Comparison of ENCODE assay signal across 8 mouse cellular contexts in the genomic region with DNA sequence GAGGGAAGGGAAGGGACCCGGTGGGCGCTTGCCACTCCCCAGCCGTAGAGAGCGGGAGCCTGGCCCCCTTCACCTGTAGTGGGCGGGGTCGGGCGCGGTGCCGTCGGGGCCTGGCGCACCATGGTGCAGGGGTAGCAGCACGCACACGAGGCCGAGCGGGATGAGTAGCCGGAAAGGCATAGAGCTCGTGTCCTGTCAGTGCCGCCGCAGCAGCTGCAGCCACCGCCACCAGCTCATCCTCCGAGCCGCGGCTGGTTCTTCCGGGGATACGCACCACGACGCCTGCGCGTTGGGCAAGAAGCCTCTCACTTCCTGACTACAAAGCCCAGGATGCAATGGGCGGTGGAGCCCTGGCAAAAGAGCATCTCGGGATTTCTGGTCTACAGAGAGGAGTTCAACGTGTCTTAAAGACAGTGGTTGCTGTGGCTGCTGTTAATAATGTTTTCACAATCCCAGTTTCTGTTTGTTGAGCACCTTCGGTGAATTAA. TPM values are rescaled to one million over a fixed set of nuclear protein-coding genes. Genes with fewer than 3 reads are reported as not detected.
DNase-seq lines count a peak whose midpoint lies in the region; ATAC-seq lines count a peak whose summit lies in the region.

Edem2 (minus strand) TSS at position 318 of the 488 bp plus-strand sequence.

- no peak within 1 kb of the TSS for H3K27ac ChIP-seq in hindbrain, embryonic 11.5 days (ENCODE audit: low read depth, low read length)

- under 1% methylated on average over 33 of the region's 33 CpGs for WGBS in hindbrain, embryonic 11.5 days

- no peaks in the 10 kb centered on the region for H3K36me3 ChIP-seq in hindbrain, embryonic 11.5 days (ENCODE audit: control insufficient read depth, insufficient read depth, low read length)

- peak; percentile 87 for DNase-seq in Muller cell, postnatal 12 days (ENCODE audit: inconsistent ontology term)
- peak; percentile 91 for DNase-seq in cerebellum, adult 9-11 months
- peak; percentile 89 to 94 for DNase-seq in frontal cortex, adult 2 months (ENCODE audit: extremely low spot score in 1 of 2, low spot score in 1 of 2)
- DNase-seq in hindbrain, embryonic 11.5 days (ENCODE audit: low spot score), result peak; percentile 96
- peak; percentile 86 to 90 for DNase-seq in layer of hippocampus, postnatal 10 days (ENCODE audit: low spot score in 2 of 2)
- peak; percentile 96 for DNase-seq in lung, postnatal 10 days
- peak; percentile 87 for DNase-seq in ovary, postnatal 36 days (ENCODE audit: low spot score)
- DNase-seq in thymus, postnatal 25 days, result peak; percentile 94

- H3K9ac ChIP-seq in hindbrain, embryonic 11.5 days (ENCODE audit: low read depth, low read length), result peak within 1 kb of the TSS; percentile 81

- peak; percentile 92 for ATAC-seq in hindbrain, embryonic 11.5 days (ENCODE audit: low FRiP score)

- H3K27me3 ChIP-seq in hindbrain, embryonic 11.5 days (ENCODE audit: control insufficient read depth, insufficient read depth, low read length), result no peaks in the 10 kb centered on the region

- no peaks in the 10 kb centered on the region for H3K4me1 ChIP-seq in hindbrain, embryonic 11.5 days (replicated peaks; ENCODE audit: control insufficient read depth, insufficient read depth, low read length)

- peak within 1 kb of the TSS; percentile 77 for H3K4me3 ChIP-seq in hindbrain, embryonic 11.5 days (ENCODE audit: low read depth, low read length)

- no peaks in the 10 kb centered on the region for H3K9me3 ChIP-seq in hindbrain, embryonic 11.5 days (ENCODE audit: control insufficient read depth, low read length)

- H3K4me2 ChIP-seq in hindbrain, embryonic 11.5 days (replicated peaks; ENCODE audit: low read depth, low read length), result peak within 1 kb of the TSS; percentile 87

RNA-seq across cellular contexts. Expression of gene Edem2, which starts in this region (rescaled TPM):
- 38.4 and 39.6 TPM in 2 replicates for polyA plus RNA-seq in frontal cortex, adult 2 months (2012; rRNA removed)
- polyA plus RNA-seq in hindbrain, embryonic 11.5 days (2014; fragmentation: Nextera tagmentation; extraction: Ambion mirVana), result 36.0 and 37.4 TPM in 2 replicates
- total RNA-seq in layer of hippocampus, postnatal 10 days (2021), result 10 to 100 TPM; 19.1 to 20.9 TPM
